Mouse (Mus musculus): Measurements from ENCODE around the gene Dcbld1. TPM values are rescaled to one million over a fixed set of nuclear protein-coding genes. Genes with fewer than 3 reads are reported as not detected.
"Not testable (repeated sequence)": the region's sequence is repeated elsewhere in the genome, so short reads cannot be mapped to it uniquely, and the experiment has no call there.

Dcbld1 gene
- polyA plus RNA-seq, 1 experiment from 2014 or later = 23.9 TPM

GRCm38 (mm10) chr10:52281337-52281736, 47.9 kb downstream of the Dcbld1 start:
- H3K4me3 ChIP-seq (ENCODE audit: low read depth, low read length) = no peak overlapping the region
- DNase-seq (ENCODE audit: low spot score) = no peak
- no peak overlapping the region for H3K9ac ChIP-seq (ENCODE audit: low read length)
- H3K4me2 ChIP-seq (ENCODE audit: low read depth, low read length, severe bottlenecking) = no peak overlapping the region
- no peak for ATAC-seq (replicated peaks; ENCODE audit: low FRiP score)
- no peaks in the 10 kb centered on the region for H3K36me3 ChIP-seq (ENCODE audit: control insufficient read depth, insufficient read depth, low read length)
- H3K27ac ChIP-seq (ENCODE audit: low read depth, low read length) = no peak overlapping the region
- no peaks in the 10 kb centered on the region for H3K27me3 ChIP-seq (ENCODE audit: control insufficient read depth, insufficient read depth, low read length)
- no peaks in the 10 kb centered on the region for H3K4me1 ChIP-seq (replicated peaks; ENCODE audit: control insufficient read depth, insufficient read depth, low read length)
- no peaks in the 10 kb centered on the region for H3K9me3 ChIP-seq (ENCODE audit: control insufficient read depth, low read length)

- Histone ChIP-seq H3K9ac (ENCODE audit: low read length) (no peak overlapping the region), H3K4me1 (replicated peaks; ENCODE audit: control insufficient read depth, insufficient read depth, low read length) (no peaks in the 10 kb centered on the region), H3K4me2 (ENCODE audit: low read depth, low read length, severe bottlenecking) (no peak overlapping the region), H3K9me3 (ENCODE audit: control insufficient read depth, low read length) (no peaks in the 10 kb centered on the region), H3K4me3 (ENCODE audit: low read depth, low read length) (no peak overlapping the region), H3K27ac (ENCODE audit: low read depth, low read length) (no peak overlapping the region), H3K36me3 (ENCODE audit: control insufficient read depth, insufficient read depth, low read length) (no peaks in the 10 kb centered on the region), H3K27me3 (ENCODE audit: control insufficient read depth, insufficient read depth, low read length) (no peaks in the 10 kb centered on the region)
- DNase-seq (ENCODE audit: low spot score) (no peak), ATAC-seq (replicated peaks; ENCODE audit: low FRiP score) (no peak)
- 75% methylated on average over 8 of the region's 8 CpGs for WGBS
Observed at GRCm38 (mm10) chr10:52284578-52284977, 51.2 kb downstream of the Dcbld1 start.

GRCm38 (mm10) chr10:52287852-52288533, 54.6 kb downstream of the Dcbld1 start:
- no peak overlapping the region for H3K27ac ChIP-seq (ENCODE audit: low read depth, low read length)
- no peaks in the 10 kb centered on the region for H3K9me3 ChIP-seq (ENCODE audit: control insufficient read depth, low read length)
- H3K27me3 ChIP-seq (ENCODE audit: control insufficient read depth, insufficient read depth, low read length) = no peaks in the 10 kb centered on the region
- 73% methylated on average over 5 of the region's 5 CpGs for whole genome bisulfite sequencing
- no peaks in the 10 kb centered on the region for H3K36me3 ChIP-seq (ENCODE audit: control insufficient read depth, insufficient read depth, low read length)
- no peaks in the 10 kb centered on the region for H3K4me1 ChIP-seq (replicated peaks; ENCODE audit: control insufficient read depth, insufficient read depth, low read length)
- ATAC-seq (replicated peaks; ENCODE audit: low FRiP score) (0 out of 2 replicates have a peak, but pooled peaks have one; percentile 24), DNase-seq (ENCODE audit: low spot score) (no peak)
- no peak overlapping the region for H3K9ac ChIP-seq (ENCODE audit: low read length)
- H3K4me2 ChIP-seq (ENCODE audit: low read depth, low read length, severe bottlenecking) = no peak overlapping the region
- H3K4me3 ChIP-seq (ENCODE audit: low read depth, low read length) = no peak overlapping the region

GRCm38 (mm10) chr10:52289261-52289660, 55.8 kb downstream of the Dcbld1 start:
- 94% methylated on average over 3 of the region's 3 CpGs for WGBS
- Histone ChIP-seq H3K27ac (ENCODE audit: low read depth, low read length) (no peak overlapping the region), H3K9me3 (ENCODE audit: control insufficient read depth, low read length) (no peaks in the 10 kb centered on the region), H3K36me3 (ENCODE audit: control insufficient read depth, insufficient read depth, low read length) (no peaks in the 10 kb centered on the region), H3K4me1 (replicated peaks; ENCODE audit: control insufficient read depth, insufficient read depth, low read length) (no peaks in the 10 kb centered on the region), H3K9ac (ENCODE audit: low read length) (no peak overlapping the region), H3K27me3 (ENCODE audit: control insufficient read depth, insufficient read depth, low read length) (no peaks in the 10 kb centered on the region), H3K4me2 (ENCODE audit: low read depth, low read length, severe bottlenecking) (no peak overlapping the region), H3K4me3 (ENCODE audit: low read depth, low read length) (no peak overlapping the region)
- ATAC-seq (replicated peaks; ENCODE audit: low FRiP score) = no peak
- DNase-seq (ENCODE audit: low spot score) = no peak

GRCm38 (mm10) chr10:52292391-52292790, 59.0 kb downstream of the Dcbld1 start:
- not testable (repeated sequence) for H3K4me1 ChIP-seq (replicated peaks; ENCODE audit: control insufficient read depth, insufficient read depth, low read length); H3K4me3 ChIP-seq (ENCODE audit: low read depth, low read length); H3K27me3 ChIP-seq (ENCODE audit: control insufficient read depth, insufficient read depth, low read length); H3K4me2 ChIP-seq (ENCODE audit: low read depth, low read length, severe bottlenecking); ATAC-seq (replicated peaks; ENCODE audit: low FRiP score); H3K36me3 ChIP-seq (ENCODE audit: control insufficient read depth, insufficient read depth, low read length); DNase-seq (ENCODE audit: low spot score); H3K9ac ChIP-seq (ENCODE audit: low read length); H3K27ac ChIP-seq (ENCODE audit: low read depth, low read length); H3K9me3 ChIP-seq (ENCODE audit: control insufficient read depth, low read length)
- 64% methylated on average over 1 of the region's 1 CpGs for WGBS

GRCm38 (mm10) chr10:52293921-52294577, 60.6 kb downstream of the Dcbld1 start:
- Histone ChIP-seq H3K4me2 (ENCODE audit: low read depth, low read length, severe bottlenecking) (no peak overlapping the region), H3K27me3 (ENCODE audit: control insufficient read depth, insufficient read depth, low read length) (no peaks in the 10 kb centered on the region), H3K4me3 (ENCODE audit: low read depth, low read length) (no peak overlapping the region), H3K27ac (ENCODE audit: low read depth, low read length) (no peak overlapping the region), H3K9me3 (ENCODE audit: control insufficient read depth, low read length) (no peaks in the 10 kb centered on the region), H3K36me3 (ENCODE audit: control insufficient read depth, insufficient read depth, low read length) (no peaks in the 10 kb centered on the region), H3K4me1 (replicated peaks; ENCODE audit: control insufficient read depth, insufficient read depth, low read length) (no peaks in the 10 kb centered on the region), H3K9ac (ENCODE audit: low read length) (no peak overlapping the region)
- WGBS = 93% methylated on average over 4 of the region's 4 CpGs
- no peak for DNase-seq (ENCODE audit: low spot score)
- no peak for ATAC-seq (replicated peaks; ENCODE audit: low FRiP score)

- H3K4me3 ChIP-seq (ENCODE audit: low read depth, low read length) = no peak overlapping the region
- H3K27ac ChIP-seq (ENCODE audit: low read depth, low read length) = no peak overlapping the region
- H3K4me2 ChIP-seq (ENCODE audit: low read depth, low read length, severe bottlenecking) = no peak overlapping the region
- H3K9ac ChIP-seq (ENCODE audit: low read length) = no peak overlapping the region
- H3K27me3 ChIP-seq (ENCODE audit: control insufficient read depth, insufficient read depth, low read length) = no peaks in the 10 kb centered on the region
- WGBS = 79% methylated on average over 2 of the region's 2 CpGs
- no peaks in the 10 kb centered on the region for H3K36me3 ChIP-seq (ENCODE audit: control insufficient read depth, insufficient read depth, low read length)
- no peak for ATAC-seq (replicated peaks; ENCODE audit: low FRiP score)
- DNase-seq (ENCODE audit: low spot score) = no peak
- no peaks in the 10 kb centered on the region for H3K4me1 ChIP-seq (replicated peaks; ENCODE audit: control insufficient read depth, insufficient read depth, low read length)
- no peaks in the 10 kb centered on the region for H3K9me3 ChIP-seq (ENCODE audit: control insufficient read depth, low read length)
Observed at GRCm38 (mm10) chr10:52295934-52296333, 62.5 kb downstream of the Dcbld1 start.

- H3K4me1 ChIP-seq (replicated peaks; ENCODE audit: control insufficient read depth, insufficient read depth, low read length); DNase-seq (ENCODE audit: low spot score); H3K9ac ChIP-seq (ENCODE audit: low read length); H3K27ac ChIP-seq (ENCODE audit: low read depth, low read length); H3K36me3 ChIP-seq (ENCODE audit: control insufficient read depth, insufficient read depth, low read length); H3K9me3 ChIP-seq (ENCODE audit: control insufficient read depth, low read length); H3K4me3 ChIP-seq (ENCODE audit: low read depth, low read length); H3K4me2 ChIP-seq (ENCODE audit: low read depth, low read length, severe bottlenecking); H3K27me3 ChIP-seq (ENCODE audit: control insufficient read depth, insufficient read depth, low read length); ATAC-seq (replicated peaks; ENCODE audit: low FRiP score): not testable (repeated sequence)
Observed at GRCm38 (mm10) chr10:52298568-52298967, 65.1 kb downstream of the Dcbld1 start.

- H3K36me3 ChIP-seq (ENCODE audit: control insufficient read depth, insufficient read depth, low read length) = no peaks in the 10 kb centered on the region
- no peaks in the 10 kb centered on the region for H3K9me3 ChIP-seq (ENCODE audit: control insufficient read depth, low read length)
- WGBS = 93% methylated on average over 4 of the region's 4 CpGs
- DNase-seq (ENCODE audit: low spot score) = no peak
- H3K27me3 ChIP-seq (ENCODE audit: control insufficient read depth, insufficient read depth, low read length) = no peaks in the 10 kb centered on the region
- no peak overlapping the region for H3K4me3 ChIP-seq (ENCODE audit: low read depth, low read length)
- no peak for ATAC-seq (replicated peaks; ENCODE audit: low FRiP score)
- H3K4me1 ChIP-seq (replicated peaks; ENCODE audit: control insufficient read depth, insufficient read depth, low read length) = no peaks in the 10 kb centered on the region
- H3K9ac ChIP-seq (ENCODE audit: low read length) = no peak overlapping the region
- no peak overlapping the region for H3K4me2 ChIP-seq (ENCODE audit: low read depth, low read length, severe bottlenecking)
- no peak overlapping the region for H3K27ac ChIP-seq (ENCODE audit: low read depth, low read length)
Observed at GRCm38 (mm10) chr10:52301766-52302165, 68.3 kb downstream of the Dcbld1 start.

All from forebrain, embryonic 11.5 days (tissue).